Mouse (Mus musculus): Measurements from ENCODE around the gene Pi4kb. TPM values are rescaled to one million over a fixed set of nuclear protein-coding genes. Genes with fewer than 3 reads are reported as not detected.
"Not testable (repeated sequence)": the region's sequence is repeated elsewhere in the genome, so short reads cannot be mapped to it uniquely, and the experiment has no call there.

Gene Pi4kb
- polyA plus RNA-seq, 1 experiment from 2014 or later, result 21.1 TPM

- H3K27ac ChIP-seq (ENCODE audit: low read length), result peak overlapping the region; percentile 97
- 0 out of 2 replicates have a peak, but pooled peaks have one; percentile 1 for ATAC-seq
- H3K4me2 ChIP-seq (ENCODE audit: low read length), result peak overlapping the region; percentile 75
- H3K27me3 ChIP-seq (ENCODE audit: control insufficient read depth, insufficient read depth, low read depth, low read length), result no peaks in the 10 kb centered on the region
- H3K4me3 ChIP-seq (ENCODE audit: low read depth, low read length), result peak overlapping the region; percentile 86
- peak overlapping the region; percentile 72 for H3K9ac ChIP-seq (ENCODE audit: low read depth, low read length)
- no peaks in the 10 kb centered on the region for H3K9me3 ChIP-seq (replicated peaks; ENCODE audit: control insufficient read depth, low read length, poor library complexity, severe bottlenecking)
- peaks cover 6% of the 10 kb centered on the region for H3K36me3 ChIP-seq (ENCODE audit: control insufficient read depth, insufficient read depth, low read length)
- peaks cover 21% of the 10 kb centered on the region for H3K4me1 ChIP-seq (ENCODE audit: control insufficient read depth, insufficient read depth, low read length)
- 5% methylated on average over 21 of the region's 21 CpGs for WGBS
Measured at GRCm38 (mm10) chr3:95016532-95017056, 42.1 kb downstream of the Pi4kb start.

GRCm38 (mm10) chr3:95018741-95019140 lies 44.2 kb downstream of the Pi4kb start:
- Histone ChIP-seq H3K27me3 (ENCODE audit: control insufficient read depth, insufficient read depth, low read depth, low read length) (no peaks in the 10 kb centered on the region), H3K9ac (ENCODE audit: low read depth, low read length) (no peak overlapping the region), H3K36me3 (ENCODE audit: control insufficient read depth, insufficient read depth, low read length) (no peaks in the 10 kb centered on the region), H3K4me1 (ENCODE audit: control insufficient read depth, insufficient read depth, low read length) (peaks cover 14% of the 10 kb centered on the region), H3K9me3 (replicated peaks; ENCODE audit: control insufficient read depth, low read length, poor library complexity, severe bottlenecking) (no peaks in the 10 kb centered on the region), H3K4me3 (ENCODE audit: low read depth, low read length) (no peak overlapping the region), H3K4me2 (ENCODE audit: low read length) (no peak overlapping the region), H3K27ac (ENCODE audit: low read length) (no peak overlapping the region)
- ATAC-seq, result no peak
- WGBS, result 83% methylated on average over 2 of the region's 2 CpGs

GRCm38 (mm10) chr3:95020956-95021355 lies 46.4 kb downstream of the Pi4kb start:
- not testable (repeated sequence) for H3K27ac ChIP-seq (ENCODE audit: low read length)
- WGBS, result 97% methylated on average over 5 of the region's 5 CpGs

GRCm38 (mm10) chr3:95024551-95024950 lies 50.0 kb downstream of the Pi4kb start:
- Histone ChIP-seq H3K4me3 (ENCODE audit: low read depth, low read length) (no peak overlapping the region), H3K36me3 (ENCODE audit: control insufficient read depth, insufficient read depth, low read length) (no peaks in the 10 kb centered on the region), H3K9ac (ENCODE audit: low read depth, low read length) (no peak overlapping the region), H3K9me3 (replicated peaks; ENCODE audit: control insufficient read depth, low read length, poor library complexity, severe bottlenecking) (no peaks in the 10 kb centered on the region), H3K4me1 (ENCODE audit: control insufficient read depth, insufficient read depth, low read length) (no peaks in the 10 kb centered on the region), H3K27ac (ENCODE audit: low read length) (no peak overlapping the region), H3K27me3 (ENCODE audit: control insufficient read depth, insufficient read depth, low read depth, low read length) (no peaks in the 10 kb centered on the region), H3K4me2 (ENCODE audit: low read length) (no peak overlapping the region)
- ATAC-seq, result no peak
- 31% methylated on average over 11 of the region's 11 CpGs for WGBS

More at GRCm38 (mm10) chr3:95020956-95021355, 46.4 kb downstream of the Pi4kb start:
- not testable (repeated sequence) for H3K4me2 ChIP-seq (ENCODE audit: low read length); H3K9ac ChIP-seq (ENCODE audit: low read depth, low read length); H3K9me3 ChIP-seq (replicated peaks; ENCODE audit: control insufficient read depth, low read length, poor library complexity, severe bottlenecking); H3K4me3 ChIP-seq (ENCODE audit: low read depth, low read length); H3K27me3 ChIP-seq (ENCODE audit: control insufficient read depth, insufficient read depth, low read depth, low read length); H3K4me1 ChIP-seq (ENCODE audit: control insufficient read depth, insufficient read depth, low read length); H3K36me3 ChIP-seq (ENCODE audit: control insufficient read depth, insufficient read depth, low read length); ATAC-seq

GRCm38 (mm10) chr3:95025202-95025601 lies 50.7 kb downstream of the Pi4kb start:
- Histone ChIP-seq H3K27ac (ENCODE audit: low read length) (no peak overlapping the region), H3K27me3 (ENCODE audit: control insufficient read depth, insufficient read depth, low read depth, low read length) (no peaks in the 10 kb centered on the region), H3K4me1 (ENCODE audit: control insufficient read depth, insufficient read depth, low read length) (no peaks in the 10 kb centered on the region), H3K36me3 (ENCODE audit: control insufficient read depth, insufficient read depth, low read length) (no peaks in the 10 kb centered on the region), H3K4me2 (ENCODE audit: low read length) (no peak overlapping the region), H3K9me3 (replicated peaks; ENCODE audit: control insufficient read depth, low read length, poor library complexity, severe bottlenecking) (no peaks in the 10 kb centered on the region), H3K4me3 (ENCODE audit: low read depth, low read length) (no peak overlapping the region), H3K9ac (ENCODE audit: low read depth, low read length) (no peak overlapping the region)
- no peak for ATAC-seq
- 51% methylated on average over 5 of the region's 5 CpGs for WGBS

- Histone ChIP-seq H3K4me1 (ENCODE audit: control insufficient read depth, insufficient read depth, low read length) (no peaks in the 10 kb centered on the region), H3K4me2 (ENCODE audit: low read length) (no peak overlapping the region), H3K27ac (ENCODE audit: low read length) (no peak overlapping the region), H3K36me3 (ENCODE audit: control insufficient read depth, insufficient read depth, low read length) (peaks cover 12% of the 10 kb centered on the region), H3K9me3 (replicated peaks; ENCODE audit: control insufficient read depth, low read length, poor library complexity, severe bottlenecking) (no peaks in the 10 kb centered on the region), H3K9ac (ENCODE audit: low read depth, low read length) (no peak overlapping the region), H3K27me3 (ENCODE audit: control insufficient read depth, insufficient read depth, low read depth, low read length) (no peaks in the 10 kb centered on the region), H3K4me3 (ENCODE audit: low read depth, low read length) (no peak overlapping the region)
- no peak for ATAC-seq
- WGBS, result 53% methylated on average over 5 of the region's 5 CpGs
Measured at GRCm38 (mm10) chr3:95027057-95027645, 52.6 kb downstream of the Pi4kb start.

GRCm38 (mm10) chr3:95027701-95028100 lies 53.2 kb downstream of the Pi4kb start:
- WGBS, result 68% methylated on average over 5 of the region's 5 CpGs
- ATAC-seq, result no peak
- Histone ChIP-seq H3K27ac (ENCODE audit: low read length) (no peak overlapping the region), H3K4me2 (ENCODE audit: low read length) (no peak overlapping the region), H3K9me3 (replicated peaks; ENCODE audit: control insufficient read depth, low read length, poor library complexity, severe bottlenecking) (no peaks in the 10 kb centered on the region), H3K27me3 (ENCODE audit: control insufficient read depth, insufficient read depth, low read depth, low read length) (no peaks in the 10 kb centered on the region), H3K9ac (ENCODE audit: low read depth, low read length) (no peak overlapping the region), H3K4me1 (ENCODE audit: control insufficient read depth, insufficient read depth, low read length) (no peaks in the 10 kb centered on the region), H3K4me3 (ENCODE audit: low read depth, low read length) (no peak overlapping the region), H3K36me3 (ENCODE audit: control insufficient read depth, insufficient read depth, low read length) (peaks cover 16% of the 10 kb centered on the region)

GRCm38 (mm10) chr3:95028603-95029002 lies 54.1 kb downstream of the Pi4kb start:
- Histone ChIP-seq H3K27ac (ENCODE audit: low read length) (no peak overlapping the region), H3K9ac (ENCODE audit: low read depth, low read length) (no peak overlapping the region), H3K4me2 (ENCODE audit: low read length) (no peak overlapping the region), H3K4me3 (ENCODE audit: low read depth, low read length) (no peak overlapping the region), H3K27me3 (ENCODE audit: control insufficient read depth, insufficient read depth, low read depth, low read length) (no peaks in the 10 kb centered on the region), H3K9me3 (replicated peaks; ENCODE audit: control insufficient read depth, low read length, poor library complexity, severe bottlenecking) (no peaks in the 10 kb centered on the region), H3K36me3 (ENCODE audit: control insufficient read depth, insufficient read depth, low read length) (peaks cover 24% of the 10 kb centered on the region), H3K4me1 (ENCODE audit: control insufficient read depth, insufficient read depth, low read length) (no peaks in the 10 kb centered on the region)
- 94% methylated on average over 3 of the region's 3 CpGs for WGBS
- ATAC-seq, result no peak

- 73% methylated on average over 3 of the region's 3 CpGs for WGBS
- not testable (repeated sequence) for H3K4me3 ChIP-seq (ENCODE audit: low read depth, low read length); H3K4me2 ChIP-seq (ENCODE audit: low read length); H3K27me3 ChIP-seq (ENCODE audit: control insufficient read depth, insufficient read depth, low read depth, low read length); H3K9me3 ChIP-seq (replicated peaks; ENCODE audit: control insufficient read depth, low read length, poor library complexity, severe bottlenecking); H3K4me1 ChIP-seq (ENCODE audit: control insufficient read depth, insufficient read depth, low read length); H3K9ac ChIP-seq (ENCODE audit: low read depth, low read length); H3K27ac ChIP-seq (ENCODE audit: low read length); ATAC-seq
- H3K36me3 ChIP-seq (ENCODE audit: control insufficient read depth, insufficient read depth, low read length), result peaks cover 32% of the 10 kb centered on the region
Measured at GRCm38 (mm10) chr3:95029291-95029827, 54.8 kb downstream of the Pi4kb start.

Data from midbrain, embryonic 16.5 days (tissue).